Mouse (Mus musculus) naive thymus-derived CD4-positive, alpha-beta T cell, adult 2 months (primary cell): ENCODE data around the gene Usb1.
A peak's percentile ranks its signal among the peaks of the same experiment; 100 is the strongest.
"Not testable (repeated sequence)": the region's sequence is repeated elsewhere in the genome, so short reads cannot be mapped to it uniquely, and the experiment has no call there.

ENCODE experiments used
- DNase-seq: peaks from one replicate; pipeline ENCODE4 v3.0.0-alpha.2; 2011; ENCODE audit warnings: low read depth

Gene Usb1

DNA sequence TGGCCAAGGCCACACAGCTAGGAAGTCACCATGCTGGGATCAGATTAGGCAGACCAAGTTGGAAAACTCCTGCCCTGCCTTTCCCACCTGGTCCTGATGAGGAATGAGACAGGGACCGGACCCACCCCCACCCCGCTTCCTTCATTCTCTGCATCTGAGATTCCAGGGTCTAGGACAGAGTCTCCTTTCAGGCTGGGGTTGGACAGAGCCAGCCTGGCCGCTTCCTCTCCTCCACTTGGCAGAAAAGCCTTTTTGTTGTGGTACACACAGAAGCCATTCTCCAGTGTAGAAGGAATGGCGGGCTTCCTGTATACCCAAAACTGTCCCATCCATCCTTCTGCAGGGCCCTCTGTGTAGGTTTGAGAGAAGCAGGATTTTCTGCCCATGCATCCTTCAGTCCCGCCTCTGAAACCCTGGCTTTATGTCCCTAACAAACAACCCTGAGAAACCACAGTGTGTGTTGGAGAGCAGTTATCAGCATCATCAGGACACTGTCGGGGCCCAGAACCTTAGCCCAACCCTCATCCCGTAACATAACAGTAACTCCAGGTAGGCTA is 43.4 kb downstream of the Usb1 start:
- DNase-seq: no peak

DNA sequence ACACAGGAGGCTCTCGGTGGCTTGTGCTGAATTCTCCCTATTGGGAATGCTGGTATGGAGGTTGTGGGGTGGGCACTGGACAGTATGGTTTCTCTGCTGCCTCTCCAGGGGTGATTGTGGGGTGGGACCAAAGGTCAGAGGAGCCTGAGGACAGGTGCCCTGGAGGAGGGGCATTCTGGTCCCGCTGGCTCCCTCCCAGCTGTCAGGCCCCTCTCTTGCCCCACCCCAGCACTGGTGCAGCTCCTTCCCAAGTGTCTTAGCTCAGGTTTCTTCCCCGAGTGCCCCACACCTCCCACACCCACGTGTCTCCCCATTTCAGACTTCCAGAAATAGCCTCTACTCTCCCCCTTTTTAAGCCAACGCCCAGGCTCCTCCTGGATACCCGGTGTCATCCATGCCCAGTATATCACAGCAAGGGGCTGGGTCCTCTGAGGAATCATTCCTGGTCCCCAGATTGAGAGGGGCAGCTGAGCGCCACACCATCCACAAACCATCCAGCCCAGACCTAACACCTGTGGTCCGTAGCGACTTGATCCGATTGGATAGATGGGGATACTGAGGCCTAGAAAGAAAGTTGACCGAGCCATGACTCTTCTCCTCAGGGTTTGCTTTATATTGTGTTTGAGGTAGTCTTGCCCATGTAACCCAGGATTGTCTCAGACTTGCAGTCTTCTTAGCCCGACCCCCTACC is 44.4 kb downstream of the Usb1 start:
- DNase-seq: no peak

DNA sequence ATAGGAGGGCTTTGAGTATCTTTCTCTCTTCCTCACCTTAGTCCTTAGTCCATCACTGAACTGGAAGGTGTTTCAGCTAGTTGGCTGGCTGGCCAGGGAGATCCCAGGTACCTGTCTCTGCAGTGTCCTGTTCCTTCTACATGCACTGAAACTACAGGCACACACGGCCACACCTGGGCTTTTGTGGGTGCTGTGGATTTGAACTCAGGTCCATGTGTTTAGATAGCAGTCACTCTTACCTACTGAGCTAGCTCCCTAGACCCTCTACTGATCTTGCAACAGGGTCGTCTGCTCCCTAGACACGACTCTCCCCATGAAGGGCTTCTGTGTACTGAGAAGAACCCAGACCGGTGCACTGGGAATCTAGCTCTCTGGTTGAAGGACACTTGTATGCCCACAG is 45.0 kb downstream of the Usb1 start:
- no peak for DNase-seq

DNA sequence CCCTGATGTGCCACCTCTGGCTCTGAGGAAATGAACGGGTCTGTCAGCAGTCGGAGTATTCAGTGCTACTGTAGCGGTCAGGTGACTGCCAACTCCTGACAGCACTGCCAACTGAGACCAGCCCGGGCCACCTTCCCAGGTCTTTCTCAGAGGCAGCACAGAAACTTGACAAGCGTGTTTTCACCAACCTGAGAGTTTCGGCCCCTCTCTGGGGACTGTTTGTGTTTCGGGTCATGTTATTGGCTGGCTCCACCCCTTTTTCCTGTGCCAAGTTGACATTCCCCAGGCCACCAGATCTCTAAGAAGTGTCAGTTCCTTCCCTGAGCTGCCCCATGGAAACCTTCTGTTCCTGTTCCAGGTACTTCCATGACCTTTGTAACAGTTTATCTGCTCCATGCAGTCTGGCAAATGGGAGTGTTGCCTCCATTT is 45.8 kb downstream of the Usb1 start:
- DNase-seq: no peak

DNA sequence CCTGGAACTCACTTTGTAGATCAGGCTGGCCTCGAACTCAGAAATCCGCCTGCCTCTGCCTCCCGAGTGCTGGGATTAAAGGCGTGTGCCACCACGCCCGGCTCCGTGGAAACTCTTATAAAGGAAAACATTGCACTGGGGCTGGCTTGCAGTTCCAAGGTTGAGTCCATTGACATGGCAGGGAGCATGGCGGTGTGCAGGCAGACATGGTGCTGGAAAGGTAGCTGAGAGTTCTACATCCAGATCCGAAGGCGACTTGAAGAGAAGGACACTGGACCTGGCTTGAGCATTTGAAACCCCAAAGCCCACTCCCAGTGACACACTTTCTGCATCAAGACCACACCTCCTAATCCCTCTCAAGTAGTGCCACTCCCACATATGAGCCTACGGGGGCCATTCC is 46.8 kb downstream of the Usb1 start:
- DNase-seq: not testable (repeated sequence)

DNA sequence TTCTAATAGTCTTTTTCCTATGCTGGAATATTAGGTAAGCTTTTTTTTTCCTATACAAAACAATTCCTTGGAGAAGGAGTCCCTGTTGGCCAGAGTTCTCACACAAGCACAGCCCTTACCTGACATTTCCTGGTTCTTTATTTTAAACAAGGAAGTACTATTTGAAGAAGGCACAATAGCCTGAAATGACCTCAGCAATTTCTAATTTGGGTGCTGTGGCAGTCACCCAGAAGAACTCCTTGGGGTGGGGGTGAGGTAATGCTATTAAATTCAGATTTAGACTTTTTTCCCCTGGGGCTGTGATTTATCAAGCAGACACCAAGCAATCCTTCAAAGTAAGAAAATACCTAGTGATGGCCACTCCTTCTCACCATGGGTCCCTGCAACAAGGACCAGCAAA is 48.9 kb downstream of the Usb1 start:
- no peak for DNase-seq

DNA sequence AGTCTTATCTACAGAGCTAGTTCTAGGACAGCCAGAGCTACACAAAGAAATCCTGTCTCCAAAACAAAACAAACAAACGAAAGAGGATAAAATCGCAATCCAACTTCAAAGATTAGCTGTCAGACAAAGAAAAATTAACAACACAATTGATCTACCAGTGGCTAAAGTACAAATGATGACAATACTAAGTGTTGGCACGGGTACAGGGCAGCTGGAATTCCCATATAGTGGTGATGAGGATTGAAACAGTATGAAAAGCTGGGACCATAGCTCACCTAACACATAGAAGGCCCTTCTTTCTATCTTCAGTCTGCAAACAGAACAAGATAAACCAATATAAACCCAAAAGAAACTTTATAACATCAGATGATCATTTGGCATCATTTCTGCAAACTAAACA is 49.5 kb downstream of the Usb1 start:
- no peak for DNase-seq

DNA sequence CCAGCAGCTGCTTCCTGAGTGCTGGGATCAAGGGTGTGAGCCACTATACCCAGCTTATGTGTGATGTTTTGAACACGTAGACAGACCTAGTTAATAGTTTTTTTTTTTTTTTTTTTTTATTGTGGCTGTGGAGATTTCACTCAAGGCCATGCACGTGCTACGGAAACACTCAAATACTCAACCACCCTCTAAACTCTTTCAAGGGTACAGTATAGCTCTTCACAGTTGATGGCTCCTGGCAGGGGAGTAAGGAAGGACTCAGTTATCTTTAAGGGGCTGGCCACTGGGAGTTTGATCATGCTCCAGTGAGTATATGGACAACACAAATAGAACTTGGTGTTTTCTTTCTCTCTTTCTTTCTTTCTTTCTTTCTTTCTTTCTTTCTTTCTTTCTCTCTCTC is 52.4 kb downstream of the Usb1 start:
- no peak for DNase-seq

DNA sequence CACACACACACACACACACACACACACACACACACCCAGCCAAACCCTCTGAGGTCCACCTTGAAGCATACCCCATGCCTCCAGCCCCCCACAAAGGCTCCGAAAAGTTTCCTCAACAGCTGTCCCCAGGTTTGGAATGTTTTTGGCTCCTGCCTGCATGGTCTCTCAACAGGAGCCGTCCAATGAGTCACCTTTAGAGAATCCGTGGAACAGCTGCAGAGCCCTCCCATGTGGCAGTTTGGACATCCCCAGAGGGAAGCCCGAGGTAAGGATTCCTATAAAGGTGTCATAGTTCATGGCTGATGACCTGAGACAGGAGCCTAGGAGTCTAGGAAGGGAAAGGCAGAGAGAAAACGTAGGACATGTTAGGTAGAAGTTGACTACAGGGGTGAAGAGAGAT is 54.0 kb downstream of the Usb1 start:
- no peak for DNase-seq

DNA sequence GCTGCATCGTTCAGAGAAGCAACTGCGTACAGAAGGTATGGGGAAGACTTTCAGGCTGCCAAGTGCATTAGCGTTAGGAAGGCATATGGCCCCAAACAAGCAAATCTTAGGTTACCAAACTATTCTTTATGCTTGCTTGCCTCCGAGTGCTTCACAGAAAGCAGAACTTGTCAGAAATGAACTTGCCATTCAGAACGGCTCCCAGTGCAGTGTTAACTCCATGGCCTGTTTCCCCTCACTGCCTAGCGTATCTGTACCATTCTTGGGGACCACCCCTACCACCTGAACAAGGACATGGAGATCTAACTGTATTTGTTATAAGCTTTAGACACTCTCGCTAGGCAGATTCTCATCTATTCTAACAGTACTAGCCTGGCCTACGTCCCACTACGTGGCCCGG is 55.1 kb downstream of the Usb1 start:
- DNase-seq: no peak

DNA sequence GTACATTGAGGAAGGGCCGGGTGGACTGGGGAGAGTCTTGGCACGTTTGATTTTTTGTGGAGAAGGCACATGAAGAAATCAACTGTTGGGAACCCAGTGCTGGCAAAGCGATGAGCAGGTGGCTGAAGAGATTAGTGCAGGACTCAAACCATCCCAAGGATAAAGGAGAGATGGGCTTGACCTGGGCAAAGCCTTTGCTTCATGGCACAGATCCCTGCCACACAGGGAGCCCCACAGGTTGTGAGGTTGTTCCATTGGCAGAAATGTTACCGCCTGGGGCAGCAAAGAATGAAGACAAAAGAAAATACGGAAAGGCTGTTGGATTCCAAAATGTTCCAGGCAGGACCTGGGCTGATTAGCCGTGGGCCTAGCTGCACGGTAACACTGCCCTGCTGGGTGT is 55.9 kb downstream of the Usb1 start:
- no peak for DNase-seq

DNA sequence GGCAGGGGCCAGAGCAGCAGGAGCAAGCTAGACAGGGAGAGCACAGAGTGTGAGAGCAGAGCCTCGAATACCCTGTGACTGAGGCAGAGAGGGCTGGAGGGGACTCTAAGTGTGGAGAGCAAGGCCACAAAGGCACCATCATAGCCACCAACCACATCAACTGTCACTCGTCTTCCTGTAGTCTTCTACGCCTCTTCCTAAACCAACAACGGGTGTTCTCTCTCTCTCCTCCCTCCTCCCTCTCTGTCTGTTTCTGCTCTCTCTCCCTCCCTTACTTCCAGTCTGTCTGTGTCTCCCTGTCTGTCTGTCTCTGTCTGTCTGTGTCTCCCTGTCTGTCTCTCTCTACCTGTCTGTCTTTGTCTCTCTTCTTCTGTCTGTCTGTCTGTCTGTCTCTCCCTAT is 58.2 kb downstream of the Usb1 start:
- DNase-seq: peak; percentile 65

DNA sequence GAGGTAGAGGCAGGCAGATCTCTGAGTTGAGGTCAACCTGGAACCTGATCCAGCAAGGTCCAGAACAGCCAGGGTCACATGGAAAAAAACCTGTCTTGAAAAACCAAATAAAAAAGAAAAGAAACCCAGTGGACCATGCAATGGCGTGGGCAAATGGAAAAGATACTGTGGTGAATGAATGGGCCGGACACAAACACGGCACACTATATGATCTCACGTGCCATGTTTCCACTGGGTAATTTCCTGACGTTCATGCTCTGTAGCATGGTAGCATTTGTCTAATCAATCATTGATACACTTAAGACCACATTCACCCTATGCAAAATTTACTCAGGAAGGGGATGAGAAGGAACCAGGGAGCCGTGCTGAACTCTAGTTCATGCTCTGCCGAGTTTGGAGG is 59.0 kb downstream of the Usb1 start:
- DNase-seq: no peak

DNA sequence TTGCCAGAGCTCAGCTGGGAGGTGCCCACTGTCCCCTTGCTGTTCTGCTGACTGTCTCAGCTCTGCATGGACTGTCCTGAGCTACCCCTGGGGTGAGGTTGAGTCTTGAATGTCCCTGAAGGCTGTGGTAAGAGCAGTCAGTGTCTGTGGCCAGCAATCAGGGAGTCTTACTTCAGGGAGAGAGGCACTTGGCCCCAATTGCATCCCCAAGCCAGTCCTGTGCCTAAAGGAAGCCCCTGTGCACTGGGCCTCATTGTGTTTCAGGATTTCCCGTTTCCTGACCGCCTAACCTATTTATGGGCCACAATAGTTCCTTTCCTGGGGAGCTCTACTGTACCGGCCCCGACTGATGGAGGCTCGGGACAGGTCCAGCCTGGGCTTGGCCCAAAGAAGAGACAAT is 60.5 kb downstream of the Usb1 start:
- DNase-seq: no peak

DNA sequence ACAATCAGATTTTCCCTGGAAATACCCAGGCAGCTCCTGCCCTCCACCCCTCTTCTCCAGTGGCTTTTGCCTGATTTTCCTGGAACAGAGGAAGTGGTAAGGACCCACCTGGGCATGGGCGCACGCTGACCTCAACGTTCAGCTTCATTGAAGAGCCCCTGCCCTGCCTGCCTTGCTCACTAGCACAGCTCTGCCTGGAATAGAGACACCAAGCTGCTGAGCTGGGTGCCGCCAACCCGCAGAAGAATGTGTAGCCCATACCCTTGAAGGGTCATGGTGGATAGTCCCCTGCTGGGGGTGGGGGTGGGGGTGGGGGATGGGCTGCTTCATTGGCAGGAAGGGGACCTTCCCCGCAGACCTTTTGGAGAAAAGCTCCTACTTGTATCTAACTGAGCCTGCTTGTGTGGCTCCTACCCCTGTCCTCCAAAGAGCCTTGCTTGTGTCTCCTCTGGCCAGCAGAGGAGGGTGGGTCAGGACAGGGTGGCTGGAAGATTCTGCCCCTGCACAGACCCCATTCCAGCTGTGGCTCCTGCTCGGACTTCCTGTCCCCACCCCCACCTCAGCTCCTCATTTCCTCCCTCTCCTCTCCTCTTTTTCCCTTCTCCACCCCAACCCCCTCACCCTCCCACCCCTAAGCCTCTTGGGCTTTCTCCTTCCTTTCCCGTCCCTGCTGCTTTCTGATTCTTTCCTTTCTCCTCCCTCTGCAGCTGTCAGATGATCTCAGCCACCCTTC is 63.3 kb downstream of the Usb1 start:
- DNase-seq: no peak

DNA sequence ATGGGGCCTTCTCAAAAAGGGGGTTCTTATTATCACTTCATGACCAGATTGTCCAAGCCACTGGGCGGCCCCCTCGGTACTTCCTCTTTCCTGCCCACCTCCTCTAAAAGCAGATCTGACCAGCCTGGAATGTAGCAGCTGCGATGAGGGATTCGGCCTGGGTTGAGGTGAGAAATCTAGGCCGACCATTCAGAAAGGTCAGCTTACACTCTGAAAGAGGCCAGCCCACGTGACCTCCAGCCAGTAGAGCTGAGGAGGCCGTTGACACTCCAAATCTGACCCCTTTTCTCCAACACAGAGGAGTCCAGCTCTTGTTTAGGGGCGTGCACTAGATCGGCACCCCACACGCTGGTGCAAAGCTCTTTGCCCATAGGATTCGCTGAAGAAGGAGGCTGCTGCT is 64.7 kb downstream of the Usb1 start:
- DNase-seq: no peak
